Mouse (Mus musculus): ENCODE data around the gene Atxn3.

The Atxn3 gene

GRCm38 (mm10) chr12:101884926-101885325 is 73.1 kb downstream of the Atxn3 start:
- no peak for DNase-seq

GRCm38 (mm10) chr12:101876374-101876773 is 81.7 kb downstream of the Atxn3 start:
- DNase-seq: no peak

GRCm38 (mm10) chr12:101875107-101875506 is 82.9 kb downstream of the Atxn3 start:
- DNase-seq: peak; percentile 52
